Mouse (Mus musculus) ZHBTc4 (cell line): ENCODE measurements at regions not wholly inside any gene's neighbourhood (a gene's known extent, or its start where the extent isn't known, plus 50 kb on each side); places are given as distances from the start of the nearest gene placed in this dataset.

Source experiments
- DNase-seq: peaks from one replicate; pipeline ENCODE4 v3.0.0-alpha.2; 2011; ENCODE audit warnings: low read depth, low spot score

DNA sequence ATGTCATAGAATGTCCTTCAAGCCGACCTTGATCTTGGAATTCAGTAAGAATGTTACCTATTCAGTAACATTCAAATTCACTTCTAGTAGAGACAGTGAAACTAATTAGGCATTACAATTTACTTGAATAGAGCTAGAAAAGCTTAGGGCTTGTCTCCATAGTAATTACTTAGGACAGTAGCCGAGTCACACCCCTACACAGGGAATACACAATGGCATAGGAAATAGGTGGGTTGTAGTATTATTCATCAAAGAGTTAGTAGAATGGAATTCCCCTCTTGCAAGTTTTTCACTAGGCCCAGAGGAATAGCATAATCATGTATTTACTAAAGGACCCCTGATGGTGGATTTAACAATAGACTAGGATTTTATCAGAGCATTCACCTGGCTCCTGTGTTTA, 1084.1 kb upstream of the Pcdh7 start:
- peak; percentile 69 for DNase-seq
